Mouse (Mus musculus): Measurements from ENCODE around the gene Meis1. TPM values are rescaled to one million over a fixed set of nuclear protein-coding genes. Genes with fewer than 3 reads are reported as not detected.

Gene Meis1
- polyA plus RNA-seq, 1 experiment from 2014 or later: 24.6 TPM

- no peak overlapping the region for H3K9ac ChIP-seq
- H3K27ac ChIP-seq: no peak overlapping the region
- no peaks in the 10 kb centered on the region for H3K4me1 ChIP-seq
- H3K4me2 ChIP-seq: no peak overlapping the region
- no peaks in the 10 kb centered on the region for H3K27me3 ChIP-seq (replicated peaks)
- 83% methylated on average over 1 of the region's 1 CpGs for WGBS (ENCODE audit: insufficient replicate concordance)
- H3K9me3 ChIP-seq (replicated peaks): no peaks in the 10 kb centered on the region
- ATAC-seq: no peak
- H3K4me3 ChIP-seq: no peak overlapping the region
- H3K36me3 ChIP-seq: no peaks in the 10 kb centered on the region
These were observed 105.5 kb downstream of the Meis1 start for GRCm38 (mm10) chr11:18913251-18913650.

- no peak overlapping the region for H3K4me3 ChIP-seq
- H3K4me1 ChIP-seq: no peaks in the 10 kb centered on the region
- no peak overlapping the region for H3K4me2 ChIP-seq
- H3K9ac ChIP-seq: no peak overlapping the region
- no peak for ATAC-seq
- 60% methylated on average over 6 of the region's 6 CpGs for WGBS (ENCODE audit: insufficient replicate concordance)
- H3K9me3 ChIP-seq (replicated peaks): no peaks in the 10 kb centered on the region
- no peaks in the 10 kb centered on the region for H3K36me3 ChIP-seq
- H3K27ac ChIP-seq: no peak overlapping the region
- H3K27me3 ChIP-seq (replicated peaks): no peaks in the 10 kb centered on the region
These were observed 106.3 kb downstream of the Meis1 start for GRCm38 (mm10) chr11:18912311-18913019.

- 54% methylated on average over 3 of the region's 3 CpGs for WGBS (ENCODE audit: insufficient replicate concordance)
- Histone ChIP-seq H3K36me3 (no peaks in the 10 kb centered on the region), H3K4me2 (no peak overlapping the region), H3K27ac (no peak overlapping the region), H3K9ac (no peak overlapping the region), H3K27me3 (replicated peaks) (no peaks in the 10 kb centered on the region), H3K4me3 (no peak overlapping the region), H3K9me3 (replicated peaks) (no peaks in the 10 kb centered on the region), H3K4me1 (peaks cover 8% of the 10 kb centered on the region)
- ATAC-seq: no peak
These were observed 111.9 kb downstream of the Meis1 start for GRCm38 (mm10) chr11:18906866-18907265.

GRCm38 (mm10) chr11:18905431-18905830 is 113.4 kb downstream of the Meis1 start:
- Histone ChIP-seq H3K4me3 (no peak overlapping the region), H3K9ac (no peak overlapping the region), H3K36me3 (no peaks in the 10 kb centered on the region), H3K9me3 (replicated peaks) (no peaks in the 10 kb centered on the region), H3K4me2 (no peak overlapping the region), H3K27ac (no peak overlapping the region), H3K27me3 (replicated peaks) (no peaks in the 10 kb centered on the region), H3K4me1 (peaks cover 8% of the 10 kb centered on the region)
- WGBS (ENCODE audit: insufficient replicate concordance): 69% methylated on average over 1 of the region's 1 CpGs
- no peak for ATAC-seq

GRCm38 (mm10) chr11:18904880-18905279 is 113.9 kb downstream of the Meis1 start:
- H3K9me3 ChIP-seq (replicated peaks): no peaks in the 10 kb centered on the region
- no peaks in the 10 kb centered on the region for H3K36me3 ChIP-seq
- ATAC-seq: no peak
- H3K27ac ChIP-seq: no peak overlapping the region
- H3K4me3 ChIP-seq: no peak overlapping the region
- no peak overlapping the region for H3K9ac ChIP-seq
- H3K27me3 ChIP-seq (replicated peaks): no peaks in the 10 kb centered on the region
- H3K4me2 ChIP-seq: no peak overlapping the region
- 61% methylated on average over 1 of the region's 1 CpGs for WGBS (ENCODE audit: insufficient replicate concordance)
- peaks cover 12% of the 10 kb centered on the region for H3K4me1 ChIP-seq

GRCm38 (mm10) chr11:18904285-18904684 is 114.5 kb downstream of the Meis1 start:
- peaks cover 18% of the 10 kb centered on the region for H3K4me1 ChIP-seq
- no peaks in the 10 kb centered on the region for H3K27me3 ChIP-seq (replicated peaks)
- no peak overlapping the region for H3K4me3 ChIP-seq
- WGBS (ENCODE audit: insufficient replicate concordance): 23% methylated on average over 5 of the region's 5 CpGs
- H3K9me3 ChIP-seq (replicated peaks): no peaks in the 10 kb centered on the region
- H3K36me3 ChIP-seq: no peaks in the 10 kb centered on the region
- H3K4me2 ChIP-seq: no peak overlapping the region
- no peak overlapping the region for H3K9ac ChIP-seq
- no peak overlapping the region for H3K27ac ChIP-seq
- 0 out of 2 replicates have a peak, but pooled peaks have one; percentile 47 for ATAC-seq

GRCm38 (mm10) chr11:18900489-18900888 is 118.3 kb downstream of the Meis1 start:
- Histone ChIP-seq H3K9ac (no peak overlapping the region), H3K4me2 (peak overlapping the region; percentile 12; the same call in 1 of the 2 replicates), H3K9me3 (replicated peaks) (no peaks in the 10 kb centered on the region), H3K27ac (no peak overlapping the region), H3K4me3 (no peak overlapping the region), H3K36me3 (no peaks in the 10 kb centered on the region), H3K27me3 (replicated peaks) (no peaks in the 10 kb centered on the region), H3K4me1 (peaks cover 41% of the 10 kb centered on the region)
- no peak for ATAC-seq
- WGBS (ENCODE audit: insufficient replicate concordance): 62% methylated on average over 2 of the region's 2 CpGs

- Histone ChIP-seq H3K9me3 (replicated peaks) (no peaks in the 10 kb centered on the region), H3K27me3 (replicated peaks) (no peaks in the 10 kb centered on the region), H3K4me3 (no peak overlapping the region), H3K4me2 (no peak overlapping the region), H3K36me3 (no peaks in the 10 kb centered on the region), H3K4me1 (peaks cover 37% of the 10 kb centered on the region), H3K27ac (no peak overlapping the region), H3K9ac (no peak overlapping the region)
- 25% methylated on average over 4 of the region's 4 CpGs for WGBS (ENCODE audit: insufficient replicate concordance)
- ATAC-seq: no peak
These were observed 119.9 kb downstream of the Meis1 start for GRCm38 (mm10) chr11:18898862-18899261.

- peaks cover 34% of the 10 kb centered on the region for H3K4me1 ChIP-seq
- H3K36me3 ChIP-seq: no peaks in the 10 kb centered on the region
- 39% methylated on average over 7 of the region's 7 CpGs for WGBS (ENCODE audit: insufficient replicate concordance)
- no peak overlapping the region for H3K4me3 ChIP-seq
- no peak overlapping the region for H3K9ac ChIP-seq
- no peaks in the 10 kb centered on the region for H3K27me3 ChIP-seq (replicated peaks)
- ATAC-seq: no peak
- H3K27ac ChIP-seq: peak overlapping the region; percentile 11; the same call in 1 of the 2 replicates
- H3K4me2 ChIP-seq: no peak overlapping the region
- no peaks in the 10 kb centered on the region for H3K9me3 ChIP-seq (replicated peaks)
These were observed 120.7 kb downstream of the Meis1 start for GRCm38 (mm10) chr11:18897921-18898646.

- no peak for ATAC-seq
- Histone ChIP-seq H3K4me1 (peaks cover 34% of the 10 kb centered on the region), H3K9me3 (replicated peaks) (no peaks in the 10 kb centered on the region), H3K27ac (no peak overlapping the region), H3K36me3 (no peaks in the 10 kb centered on the region), H3K4me2 (no peak overlapping the region), H3K4me3 (no peak overlapping the region), H3K27me3 (replicated peaks) (no peaks in the 10 kb centered on the region), H3K9ac (no peak overlapping the region)
- 21% methylated on average over 2 of the region's 2 CpGs for WGBS (ENCODE audit: insufficient replicate concordance)
These were observed 121.5 kb downstream of the Meis1 start for GRCm38 (mm10) chr11:18897250-18897649.

GRCm38 (mm10) chr11:18892470-18892869 is 126.3 kb downstream of the Meis1 start:
- H3K4me3 ChIP-seq: no peak overlapping the region
- H3K9ac ChIP-seq: no peak overlapping the region
- H3K4me2 ChIP-seq: no peak overlapping the region
- no peak overlapping the region for H3K27ac ChIP-seq
- H3K36me3 ChIP-seq: no peaks in the 10 kb centered on the region
- H3K4me1 ChIP-seq: peaks cover 15% of the 10 kb centered on the region
- no peak for ATAC-seq
- no peaks in the 10 kb centered on the region for H3K27me3 ChIP-seq (replicated peaks)
- WGBS (ENCODE audit: insufficient replicate concordance): 64% methylated on average over 2 of the region's 2 CpGs
- H3K9me3 ChIP-seq (replicated peaks): no peaks in the 10 kb centered on the region

- H3K36me3 ChIP-seq: no peaks in the 10 kb centered on the region
- no peak for ATAC-seq
- 52% methylated on average over 5 of the region's 5 CpGs for WGBS (ENCODE audit: insufficient replicate concordance)
- H3K9ac ChIP-seq: no peak overlapping the region
- H3K9me3 ChIP-seq (replicated peaks): no peaks in the 10 kb centered on the region
- peaks cover 17% of the 10 kb centered on the region for H3K4me1 ChIP-seq
- no peak overlapping the region for H3K27ac ChIP-seq
- H3K4me3 ChIP-seq: no peak overlapping the region
- no peak overlapping the region for H3K4me2 ChIP-seq
- H3K27me3 ChIP-seq (replicated peaks): no peaks in the 10 kb centered on the region
These were observed 129.6 kb downstream of the Meis1 start for GRCm38 (mm10) chr11:18889139-18889538.

All from liver, embryonic 12.5 days (tissue).